Mouse (Mus musculus): Measurements from ENCODE around the gene Acox3. TPM values are rescaled to one million over a fixed set of nuclear protein-coding genes. Genes with fewer than 3 reads are reported as not detected.
A peak's percentile ranks its signal among the peaks of the same experiment; 100 is the strongest.

The Acox3 gene
- polyA plus RNA-seq, 1 experiment from 2014 or later, result 13.9 TPM

GRCm38 (mm10) chr5:35610381-35610780 lies 27.5 kb downstream of the Acox3 start:
- no peak for DNase-seq
- Histone ChIP-seq H3K4me2 (no peak overlapping the region), H3K4me1 (ENCODE audit: insufficient read depth) (peaks cover 5% of the 10 kb centered on the region; the same call in 1 of the 2 replicates), H3K4me3 (ENCODE audit: low read depth, low read length) (no peak overlapping the region), H3K36me3 (ENCODE audit: insufficient read depth) (no peaks in the 10 kb centered on the region), H3K9me3 (ENCODE audit: low read depth, low read length) (no peaks in the 10 kb centered on the region), H3K9ac (no peak overlapping the region), H3K27ac (ENCODE audit: low read depth) (no peak overlapping the region), H3K27me3 (ENCODE audit: insufficient read depth, low read length) (no peaks in the 10 kb centered on the region)
- ATAC-seq (ENCODE audit: insufficient read depth), result no peak
- TF ChIP-seq CTCF (IDR thresholded peaks at IDR 0.05; ENCODE audit: low read depth), result no peak
- 87% methylated on average over 7 of the region's 7 CpGs for WGBS

- 68% methylated on average over 9 of the region's 9 CpGs for WGBS
- Histone ChIP-seq H3K9me3 (ENCODE audit: low read depth, low read length) (no peaks in the 10 kb centered on the region), H3K9ac (no peak overlapping the region), H3K27me3 (ENCODE audit: insufficient read depth, low read length) (no peaks in the 10 kb centered on the region), H3K27ac (ENCODE audit: low read depth) (no peak overlapping the region), H3K4me2 (no peak overlapping the region), H3K4me3 (ENCODE audit: low read depth, low read length) (no peak overlapping the region), H3K4me1 (ENCODE audit: insufficient read depth) (peaks cover 5% of the 10 kb centered on the region; the same call in 1 of the 2 replicates), H3K36me3 (ENCODE audit: insufficient read depth) (no peaks in the 10 kb centered on the region)
- ATAC-seq (ENCODE audit: insufficient read depth) (no peak), DNase-seq (peak; percentile 22)
- no peak for TF ChIP-seq CTCF (IDR thresholded peaks at IDR 0.05; ENCODE audit: low read depth)
Observed at GRCm38 (mm10) chr5:35611170-35611569, 28.3 kb downstream of the Acox3 start.

- WGBS, result 72% methylated on average over 11 of the region's 11 CpGs
- H3K9ac ChIP-seq, result no peak overlapping the region
- ATAC-seq (ENCODE audit: insufficient read depth), result no peak
- no peak overlapping the region for H3K4me3 ChIP-seq (ENCODE audit: low read depth, low read length)
- no peak overlapping the region for H3K4me2 ChIP-seq
- no peak overlapping the region for H3K27ac ChIP-seq (ENCODE audit: low read depth)
- H3K27me3 ChIP-seq (ENCODE audit: insufficient read depth, low read length), result no peaks in the 10 kb centered on the region
- peaks cover 5% of the 10 kb centered on the region; the same call in 1 of the 2 replicates for H3K4me1 ChIP-seq (ENCODE audit: insufficient read depth)
- peak; percentile 23 for DNase-seq
- no peak for TF ChIP-seq CTCF (IDR thresholded peaks at IDR 0.05; ENCODE audit: low read depth)
- H3K36me3 ChIP-seq (ENCODE audit: insufficient read depth), result no peaks in the 10 kb centered on the region
- H3K9me3 ChIP-seq (ENCODE audit: low read depth, low read length), result no peaks in the 10 kb centered on the region
Observed at GRCm38 (mm10) chr5:35611900-35612299, 29.1 kb downstream of the Acox3 start.

- Histone ChIP-seq H3K27me3 (ENCODE audit: insufficient read depth, low read length) (no peaks in the 10 kb centered on the region), H3K4me2 (no peak overlapping the region), H3K9ac (no peak overlapping the region), H3K4me3 (ENCODE audit: low read depth, low read length) (no peak overlapping the region), H3K36me3 (ENCODE audit: insufficient read depth) (no peaks in the 10 kb centered on the region), H3K27ac (ENCODE audit: low read depth) (no peak overlapping the region), H3K4me1 (ENCODE audit: insufficient read depth) (0 out of 2 replicates have a peak, but pooled peaks cover 5% of the 10 kb centered on the region), H3K9me3 (ENCODE audit: low read depth, low read length) (no peaks in the 10 kb centered on the region)
- TF ChIP-seq CTCF (IDR thresholded peaks at IDR 0.05; ENCODE audit: low read depth), result no peak
- ATAC-seq (ENCODE audit: insufficient read depth), result no peak
- DNase-seq, result no peak
- 82% methylated on average over 8 of the region's 8 CpGs for WGBS
Observed at GRCm38 (mm10) chr5:35612722-35613121, 29.9 kb downstream of the Acox3 start.

GRCm38 (mm10) chr5:35616943-35617342 lies 34.1 kb downstream of the Acox3 start:
- Histone ChIP-seq H3K27me3 (ENCODE audit: insufficient read depth, low read length) (no peaks in the 10 kb centered on the region), H3K4me1 (ENCODE audit: insufficient read depth) (no peaks in the 10 kb centered on the region), H3K9ac (no peak overlapping the region), H3K9me3 (ENCODE audit: low read depth, low read length) (no peaks in the 10 kb centered on the region), H3K36me3 (ENCODE audit: insufficient read depth) (no peaks in the 10 kb centered on the region), H3K4me3 (ENCODE audit: low read depth, low read length) (no peak overlapping the region), H3K4me2 (no peak overlapping the region), H3K27ac (ENCODE audit: low read depth) (no peak overlapping the region)
- DNase-seq, result peak; percentile 21
- 39% methylated on average over 5 of the region's 5 CpGs for WGBS
- ATAC-seq (ENCODE audit: insufficient read depth), result no peak
- TF ChIP-seq CTCF (IDR thresholded peaks at IDR 0.05; ENCODE audit: low read depth), result no peak

- H3K36me3 ChIP-seq (ENCODE audit: insufficient read depth), result no peaks in the 10 kb centered on the region
- H3K4me2 ChIP-seq, result no peak overlapping the region
- DNase-seq (no peak), ATAC-seq (ENCODE audit: insufficient read depth) (no peak)
- no peaks in the 10 kb centered on the region for H3K9me3 ChIP-seq (ENCODE audit: low read depth, low read length)
- TF ChIP-seq CTCF (IDR thresholded peaks at IDR 0.05; ENCODE audit: low read depth), result no peak
- no peak overlapping the region for H3K4me3 ChIP-seq (ENCODE audit: low read depth, low read length)
- H3K27me3 ChIP-seq (ENCODE audit: insufficient read depth, low read length), result no peaks in the 10 kb centered on the region
- no peak overlapping the region for H3K27ac ChIP-seq (ENCODE audit: low read depth)
- H3K9ac ChIP-seq, result no peak overlapping the region
- WGBS, result 24% methylated on average over 4 of the region's 4 CpGs
- no peaks in the 10 kb centered on the region for H3K4me1 ChIP-seq (ENCODE audit: insufficient read depth)
Observed at GRCm38 (mm10) chr5:35621114-35621513, 38.3 kb downstream of the Acox3 start.

- TF ChIP-seq CTCF (IDR thresholded peaks at IDR 0.05; ENCODE audit: low read depth), result no peak
- Histone ChIP-seq H3K4me3 (ENCODE audit: low read depth, low read length) (no peak overlapping the region), H3K4me2 (no peak overlapping the region), H3K27me3 (ENCODE audit: insufficient read depth, low read length) (no peaks in the 10 kb centered on the region), H3K36me3 (ENCODE audit: insufficient read depth) (no peaks in the 10 kb centered on the region), H3K9ac (no peak overlapping the region), H3K27ac (ENCODE audit: low read depth) (no peak overlapping the region), H3K4me1 (ENCODE audit: insufficient read depth) (no peaks in the 10 kb centered on the region), H3K9me3 (ENCODE audit: low read depth, low read length) (no peaks in the 10 kb centered on the region)
- no peak for DNase-seq
- ATAC-seq (ENCODE audit: insufficient read depth), result no peak
Observed at GRCm38 (mm10) chr5:35623831-35624230, 41.0 kb downstream of the Acox3 start.

GRCm38 (mm10) chr5:35624751-35625239 lies 42.0 kb downstream of the Acox3 start:
- WGBS, result 38% methylated on average over 4 of the region's 4 CpGs
- no peaks in the 10 kb centered on the region for H3K36me3 ChIP-seq (ENCODE audit: insufficient read depth)
- H3K27me3 ChIP-seq (ENCODE audit: insufficient read depth, low read length), result no peaks in the 10 kb centered on the region
- no peak for TF ChIP-seq CTCF (IDR thresholded peaks at IDR 0.05; ENCODE audit: low read depth)
- no peak overlapping the region for H3K4me3 ChIP-seq (ENCODE audit: low read depth, low read length)
- no peak overlapping the region for H3K9ac ChIP-seq
- H3K4me2 ChIP-seq, result no peak overlapping the region
- ATAC-seq (ENCODE audit: insufficient read depth), result peak; percentile 14; the same call in 1 of the 2 replicates
- DNase-seq, result peak; percentile 19
- H3K4me1 ChIP-seq (ENCODE audit: insufficient read depth), result no peaks in the 10 kb centered on the region
- H3K9me3 ChIP-seq (ENCODE audit: low read depth, low read length), result no peaks in the 10 kb centered on the region
- no peak overlapping the region for H3K27ac ChIP-seq (ENCODE audit: low read depth)

All from lung, embryonic 14.5 days (tissue).